Mouse (Mus musculus): ENCODE data around the gene H60c. TPM values are rescaled to one million over a fixed set of nuclear protein-coding genes. Genes with fewer than 3 reads are reported as not detected.
"Not testable (repeated sequence)": the region's sequence is repeated elsewhere in the genome, so short reads cannot be mapped to it uniquely, and the experiment has no call there.

Gene H60c
- not detected in 2 replicates for total RNA-seq (2017)

- no peak for ATAC-seq (replicated peaks; ENCODE audit: low read depth, poor library complexity, severe bottlenecking)
Observed at GRCm38 (mm10) chr10:3267671-3268070, at the start of gene H60c. Gene H60c, minus strand, starts transcription at chr10:3267771.

- no peak for ATAC-seq (replicated peaks; ENCODE audit: low read depth, poor library complexity, severe bottlenecking)
Observed at GRCm38 (mm10) chr10:3308821-3309206, 41.2 kb upstream of the H60c start.

- no peak for ATAC-seq (replicated peaks; ENCODE audit: low read depth, poor library complexity, severe bottlenecking)
Observed at GRCm38 (mm10) chr10:3308180-3308820, 40.7 kb upstream of the H60c start.

- ATAC-seq (replicated peaks; ENCODE audit: low read depth, poor library complexity, severe bottlenecking) = no peak
Observed at GRCm38 (mm10) chr10:3307752-3308151, 40.2 kb upstream of the H60c start.

GRCm38 (mm10) chr10:3293969-3294368 lies 26.4 kb upstream of the H60c start:
- ATAC-seq (replicated peaks; ENCODE audit: low read depth, poor library complexity, severe bottlenecking) = no peak

GRCm38 (mm10) chr10:3281047-3281446 lies 13.5 kb upstream of the H60c start:
- ATAC-seq (replicated peaks; ENCODE audit: low read depth, poor library complexity, severe bottlenecking) = peak; percentile 100

- ATAC-seq (replicated peaks; ENCODE audit: low read depth, poor library complexity, severe bottlenecking) = peak; percentile 82
Observed at GRCm38 (mm10) chr10:3274065-3274464, 6.5 kb upstream of the H60c start.

GRCm38 (mm10) chr10:3271036-3271435 lies 3.5 kb upstream of the H60c start:
- ATAC-seq (replicated peaks; ENCODE audit: low read depth, poor library complexity, severe bottlenecking) = peak; percentile 82

- ATAC-seq (replicated peaks; ENCODE audit: low read depth, poor library complexity, severe bottlenecking) = no peak
Observed at GRCm38 (mm10) chr10:3266729-3267128, 842 bp downstream of the H60c start.

- no peak for ATAC-seq (replicated peaks; ENCODE audit: low read depth, poor library complexity, severe bottlenecking)
Observed at GRCm38 (mm10) chr10:3262784-3263183, 4.8 kb downstream of the H60c start.

- ATAC-seq (replicated peaks; ENCODE audit: low read depth, poor library complexity, severe bottlenecking) = no peak
Observed at GRCm38 (mm10) chr10:3257391-3257790, 10.2 kb downstream of the H60c start.

GRCm38 (mm10) chr10:3238436-3238835 lies 29.1 kb downstream of the H60c start:
- ATAC-seq (replicated peaks; ENCODE audit: low read depth, poor library complexity, severe bottlenecking) = not testable (repeated sequence)

- peak; percentile 88 for ATAC-seq (replicated peaks; ENCODE audit: low read depth, poor library complexity, severe bottlenecking)
Observed at GRCm38 (mm10) chr10:3236638-3237270, 30.8 kb downstream of the H60c start.

- ATAC-seq (replicated peaks; ENCODE audit: low read depth, poor library complexity, severe bottlenecking) = no peak
Observed at GRCm38 (mm10) chr10:3228447-3229195, 39.0 kb downstream of the H60c start.

Other genes starting within 250 kb of the H60c start
- gene Ppp1r14c, start 98.3 kb upstream of the H60c start, total RNA-seq (2017) = not detected in 2 replicates